Comparison of ENCODE assay signal across 8 mouse cellular contexts in genomic region chr16:92695981-92696380, GRCm38 (mm10).
DNase-seq lines count a peak whose midpoint lies in the region; ATAC-seq lines count a peak whose summit lies in the region.

No protein-coding gene starts in this region.

- H3K27ac ChIP-seq in kidney, embryonic 16.5 days (ENCODE audit: low read length), result no peak overlapping the region
- H3K27ac ChIP-seq in embryonic facial prominence, embryonic 11.5 days (replicated peaks; ENCODE audit: low read depth, low read length), result no peak overlapping the region
- no peak overlapping the region for H3K27ac ChIP-seq in hindbrain, embryonic 12.5 days
- peak overlapping the region; percentile 74 for H3K27ac ChIP-seq in macrophage

- peaks cover 33% of the 10 kb centered on the region for H3K4me1 ChIP-seq in kidney, embryonic 16.5 days (ENCODE audit: insufficient read depth, low read length)
- no peaks in the 10 kb centered on the region; the same call in 1 of the 2 replicates for H3K4me1 ChIP-seq in embryonic facial prominence, embryonic 11.5 days (ENCODE audit: control insufficient read depth, insufficient read depth, low read length)
- H3K4me1 ChIP-seq in hindbrain, embryonic 12.5 days, result peaks cover 37% of the 10 kb centered on the region

- H3K36me3 ChIP-seq in kidney, embryonic 16.5 days (ENCODE audit: insufficient read depth, low read length), result no peaks in the 10 kb centered on the region
- no peaks in the 10 kb centered on the region for H3K36me3 ChIP-seq in embryonic facial prominence, embryonic 11.5 days (replicated peaks; ENCODE audit: control insufficient read depth, insufficient read depth, low read depth, low read length)
- no peaks in the 10 kb centered on the region for H3K36me3 ChIP-seq in hindbrain, embryonic 12.5 days
- peaks cover 9% of the 10 kb centered on the region; the same call in 1 of the 2 replicates for H3K36me3 ChIP-seq in macrophage (ENCODE audit: inconsistent target)

- 8% methylated on average over 12 of the region's 12 CpGs for WGBS in kidney, embryonic 16.5 days
- 8% methylated on average over 12 of the region's 12 CpGs for WGBS in embryonic facial prominence, embryonic 11.5 days
- 9% methylated on average over 12 of the region's 12 CpGs for WGBS in hindbrain, embryonic 12.5 days
- WGBS in macrophage (ENCODE audit: missing documents), result 77% methylated on average over 12 of the region's 12 CpGs

- no peaks in the 10 kb centered on the region for H3K9me3 ChIP-seq in kidney, embryonic 16.5 days (ENCODE audit: low read length)
- H3K9me3 ChIP-seq in embryonic facial prominence, embryonic 11.5 days (replicated peaks; ENCODE audit: control insufficient read depth, low read length), result no peaks in the 10 kb centered on the region
- H3K9me3 ChIP-seq in hindbrain, embryonic 12.5 days (replicated peaks), result no peaks in the 10 kb centered on the region

- H3K4me2 ChIP-seq in kidney, embryonic 16.5 days (replicated peaks; ENCODE audit: low read depth, low read length), result peak overlapping the region; percentile 45
- peak overlapping the region; percentile 57 for H3K4me2 ChIP-seq in embryonic facial prominence, embryonic 11.5 days (ENCODE audit: low read depth, low read length)
- H3K4me2 ChIP-seq in hindbrain, embryonic 12.5 days (replicated peaks), result peak overlapping the region; percentile 45

- peaks cover 59% of the 10 kb centered on the region for H3K27me3 ChIP-seq in kidney, embryonic 16.5 days (ENCODE audit: insufficient read depth, low read length)
- H3K27me3 ChIP-seq in embryonic facial prominence, embryonic 11.5 days (ENCODE audit: control insufficient read depth, insufficient read depth, low read length), result peaks cover 33% of the 10 kb centered on the region
- H3K27me3 ChIP-seq in hindbrain, embryonic 12.5 days, result peaks cover 90% of the 10 kb centered on the region

- H3K9ac ChIP-seq in kidney, embryonic 16.5 days (replicated peaks; ENCODE audit: low read length), result no peak overlapping the region
- H3K9ac ChIP-seq in embryonic facial prominence, embryonic 11.5 days (replicated peaks; ENCODE audit: low read length), result no peak overlapping the region; the same call in 1 of the 2 replicates
- 0 out of 2 replicates have a peak overlapping the region, but pooled peaks have one; percentile 50 for H3K9ac ChIP-seq in hindbrain, embryonic 12.5 days

- ATAC-seq in kidney, embryonic 16.5 days (ENCODE audit: low FRiP score, low TSS enrichment), result no peak
- no peak for ATAC-seq in embryonic facial prominence, embryonic 11.5 days (replicated peaks; ENCODE audit: insufficient number of reproducible peaks, low FRiP score, low TSS enrichment, low read depth)
- ATAC-seq in hindbrain, embryonic 12.5 days (ENCODE audit: low FRiP score), result no peak

- peak overlapping the region; percentile 36 for H3K4me3 ChIP-seq in kidney, embryonic 16.5 days (ENCODE audit: low read length)
- peak overlapping the region; percentile 45 for H3K4me3 ChIP-seq in embryonic facial prominence, embryonic 11.5 days (ENCODE audit: low read depth, low read length)
- peak overlapping the region; percentile 32 for H3K4me3 ChIP-seq in hindbrain, embryonic 12.5 days
- H3K4me3 ChIP-seq in macrophage (ENCODE audit: inconsistent target), result peak overlapping the region; percentile 42; the same call in 1 of the 2 replicates

- DNase-seq in kidney, adult 8-10 months, result no peak
- no peak for DNase-seq in embryonic facial prominence, embryonic 11.5 days (ENCODE audit: low spot score)
- no peak for DNase-seq in left cerebral cortex, adult 8-10 months (ENCODE audit: low spot score in 2 of 2)
- DNase-seq in right cerebral cortex, postnatal 10 days (ENCODE audit: low spot score in 2 of 2), result no peak
- no peak for DNase-seq in spleen, adult 12 weeks (ENCODE audit: low spot score)

- H3K79me2 ChIP-seq in macrophage (ENCODE audit: inconsistent target), result peaks cover 94% of the 10 kb centered on the region
